Mouse (Mus musculus): ENCODE results near the gene Tecr. TPM values are rescaled to one million over a fixed set of nuclear protein-coding genes. Genes with fewer than 3 reads are reported as not detected.

Tecr gene
- polyA plus RNA-seq, 1 experiment from 2014 or later, result 809 TPM

GRCm38 (mm10) chr8:83648031-83648430, 40.3 kb upstream of the Tecr start:
- Histone ChIP-seq H3K4me2 (ENCODE audit: low read length) (no peak overlapping the region), H3K9me3 (ENCODE audit: control insufficient read depth, low read length) (no peaks in the 10 kb centered on the region), H3K36me3 (ENCODE audit: control insufficient read depth, insufficient read depth) (no peaks in the 10 kb centered on the region), H3K9ac (replicated peaks; ENCODE audit: low read depth, low read length) (no peak overlapping the region), H3K27ac (ENCODE audit: low read length) (no peak overlapping the region), H3K4me1 (replicated peaks; ENCODE audit: control insufficient read depth, insufficient read depth, low read length) (peaks cover 3% of the 10 kb centered on the region), H3K27me3 (replicated peaks; ENCODE audit: control insufficient read depth, insufficient read depth, low read length) (no peaks in the 10 kb centered on the region), H3K4me3 (replicated peaks; ENCODE audit: low read length) (no peak overlapping the region)
- WGBS, result 85% methylated on average over 4 of the region's 4 CpGs
- no peak for ATAC-seq

GRCm38 (mm10) chr8:83647511-83647910, 39.7 kb upstream of the Tecr start:
- WGBS, result 95% methylated on average over 11 of the region's 11 CpGs

GRCm38 (mm10) chr8:83639649-83640048, 31.9 kb upstream of the Tecr start:
- ATAC-seq, result no peak
- Histone ChIP-seq H3K27me3 (replicated peaks; ENCODE audit: control insufficient read depth, insufficient read depth, low read length) (no peaks in the 10 kb centered on the region), H3K4me3 (replicated peaks; ENCODE audit: low read length) (no peak overlapping the region), H3K9ac (replicated peaks; ENCODE audit: low read depth, low read length) (no peak overlapping the region), H3K4me1 (replicated peaks; ENCODE audit: control insufficient read depth, insufficient read depth, low read length) (no peaks in the 10 kb centered on the region), H3K27ac (ENCODE audit: low read length) (no peak overlapping the region), H3K9me3 (ENCODE audit: control insufficient read depth, low read length) (0 out of 2 replicates have a peak, but pooled peaks cover 3% of the 10 kb centered on the region), H3K4me2 (ENCODE audit: low read length) (no peak overlapping the region), H3K36me3 (ENCODE audit: control insufficient read depth, insufficient read depth) (no peaks in the 10 kb centered on the region)
- WGBS, result 75% methylated on average over 5 of the region's 5 CpGs

More at GRCm38 (mm10) chr8:83647511-83647910, 39.7 kb upstream of the Tecr start:
- Histone ChIP-seq H3K9me3 (ENCODE audit: control insufficient read depth, low read length) (no peaks in the 10 kb centered on the region), H3K4me1 (replicated peaks; ENCODE audit: control insufficient read depth, insufficient read depth, low read length) (peaks cover 3% of the 10 kb centered on the region; the same call in 1 of the 2 replicates), H3K9ac (replicated peaks; ENCODE audit: low read depth, low read length) (no peak overlapping the region), H3K36me3 (ENCODE audit: control insufficient read depth, insufficient read depth) (no peaks in the 10 kb centered on the region), H3K27me3 (replicated peaks; ENCODE audit: control insufficient read depth, insufficient read depth, low read length) (no peaks in the 10 kb centered on the region), H3K27ac (ENCODE audit: low read length) (no peak overlapping the region), H3K4me3 (replicated peaks; ENCODE audit: low read length) (no peak overlapping the region), H3K4me2 (ENCODE audit: low read length) (no peak overlapping the region)
- ATAC-seq, result no peak

- WGBS, result 62% methylated on average over 4 of the region's 4 CpGs
- Histone ChIP-seq H3K9me3 (ENCODE audit: control insufficient read depth, low read length) (0 out of 2 replicates have a peak, but pooled peaks cover 3% of the 10 kb centered on the region), H3K4me2 (ENCODE audit: low read length) (no peak overlapping the region), H3K4me3 (replicated peaks; ENCODE audit: low read length) (no peak overlapping the region), H3K27ac (ENCODE audit: low read length) (no peak overlapping the region), H3K9ac (replicated peaks; ENCODE audit: low read depth, low read length) (no peak overlapping the region), H3K27me3 (replicated peaks; ENCODE audit: control insufficient read depth, insufficient read depth, low read length) (0 out of 2 replicates have a peak, but pooled peaks cover 2% of the 10 kb centered on the region), H3K36me3 (ENCODE audit: control insufficient read depth, insufficient read depth) (no peaks in the 10 kb centered on the region), H3K4me1 (replicated peaks; ENCODE audit: control insufficient read depth, insufficient read depth, low read length) (no peaks in the 10 kb centered on the region)
- no peak for ATAC-seq
Measured at GRCm38 (mm10) chr8:83638856-83639255, 31.1 kb upstream of the Tecr start.

- H3K9me3 ChIP-seq (ENCODE audit: control insufficient read depth, low read length), result 0 out of 2 replicates have a peak, but pooled peaks cover 3% of the 10 kb centered on the region
- no peak overlapping the region for H3K27ac ChIP-seq (ENCODE audit: low read length)
- no peak overlapping the region for H3K4me2 ChIP-seq (ENCODE audit: low read length)
- no peaks in the 10 kb centered on the region for H3K36me3 ChIP-seq (ENCODE audit: control insufficient read depth, insufficient read depth)
- ATAC-seq, result no peak
- H3K9ac ChIP-seq (replicated peaks; ENCODE audit: low read depth, low read length), result no peak overlapping the region
- no peaks in the 10 kb centered on the region for H3K4me1 ChIP-seq (replicated peaks; ENCODE audit: control insufficient read depth, insufficient read depth, low read length)
- 88% methylated on average over 7 of the region's 7 CpGs for WGBS
- no peak overlapping the region for H3K4me3 ChIP-seq (replicated peaks; ENCODE audit: low read length)
- 0 out of 2 replicates have a peak, but pooled peaks cover 2% of the 10 kb centered on the region for H3K27me3 ChIP-seq (replicated peaks; ENCODE audit: control insufficient read depth, insufficient read depth, low read length)
Measured at GRCm38 (mm10) chr8:83632083-83632707, 24.4 kb upstream of the Tecr start.

- Histone ChIP-seq H3K27me3 (replicated peaks; ENCODE audit: control insufficient read depth, insufficient read depth, low read length) (no peaks in the 10 kb centered on the region), H3K4me3 (replicated peaks; ENCODE audit: low read length) (no peak overlapping the region), H3K9ac (replicated peaks; ENCODE audit: low read depth, low read length) (no peak overlapping the region), H3K27ac (ENCODE audit: low read length) (no peak overlapping the region), H3K4me2 (ENCODE audit: low read length) (no peak overlapping the region), H3K4me1 (replicated peaks; ENCODE audit: control insufficient read depth, insufficient read depth, low read length) (peaks cover 3% of the 10 kb centered on the region; the same call in 1 of the 2 replicates), H3K36me3 (ENCODE audit: control insufficient read depth, insufficient read depth) (no peaks in the 10 kb centered on the region), H3K9me3 (ENCODE audit: control insufficient read depth, low read length) (no peaks in the 10 kb centered on the region)
- 86% methylated on average over 6 of the region's 6 CpGs for WGBS
- no peak for ATAC-seq
Measured at GRCm38 (mm10) chr8:83625676-83626299, 18.0 kb upstream of the Tecr start.

GRCm38 (mm10) chr8:83624739-83625138, 17.0 kb upstream of the Tecr start:
- no peaks in the 10 kb centered on the region for H3K9me3 ChIP-seq (ENCODE audit: control insufficient read depth, low read length)
- no peaks in the 10 kb centered on the region for H3K27me3 ChIP-seq (replicated peaks; ENCODE audit: control insufficient read depth, insufficient read depth, low read length)
- ATAC-seq, result no peak
- no peak overlapping the region for H3K4me3 ChIP-seq (replicated peaks; ENCODE audit: low read length)
- no peak overlapping the region for H3K27ac ChIP-seq (ENCODE audit: low read length)
- H3K9ac ChIP-seq (replicated peaks; ENCODE audit: low read depth, low read length), result no peak overlapping the region
- H3K36me3 ChIP-seq (ENCODE audit: control insufficient read depth, insufficient read depth), result no peaks in the 10 kb centered on the region
- H3K4me1 ChIP-seq (replicated peaks; ENCODE audit: control insufficient read depth, insufficient read depth, low read length), result peaks cover 3% of the 10 kb centered on the region; the same call in 1 of the 2 replicates
- WGBS, result 43% methylated on average over 3 of the region's 3 CpGs
- H3K4me2 ChIP-seq (ENCODE audit: low read length), result no peak overlapping the region

- no peak overlapping the region for H3K4me2 ChIP-seq (ENCODE audit: low read length)
Measured at GRCm38 (mm10) chr8:83623549-83623948, 15.8 kb upstream of the Tecr start.

GRCm38 (mm10) chr8:83622389-83622989, 14.7 kb upstream of the Tecr start:
- Histone ChIP-seq H3K27ac (ENCODE audit: low read length) (no peak overlapping the region), H3K27me3 (replicated peaks; ENCODE audit: control insufficient read depth, insufficient read depth, low read length) (no peaks in the 10 kb centered on the region), H3K9me3 (ENCODE audit: control insufficient read depth, low read length) (no peaks in the 10 kb centered on the region), H3K9ac (replicated peaks; ENCODE audit: low read depth, low read length) (peak overlapping the region; percentile 79), H3K4me2 (ENCODE audit: low read length) (peak overlapping the region; percentile 93), H3K4me3 (replicated peaks; ENCODE audit: low read length) (peak overlapping the region; percentile 52), H3K4me1 (replicated peaks; ENCODE audit: control insufficient read depth, insufficient read depth, low read length) (peaks cover 3% of the 10 kb centered on the region; the same call in 1 of the 2 replicates), H3K36me3 (ENCODE audit: control insufficient read depth, insufficient read depth) (no peaks in the 10 kb centered on the region)
- 10% methylated on average over 23 of the region's 23 CpGs for WGBS
- ATAC-seq, result peak; percentile 97

More at GRCm38 (mm10) chr8:83623549-83623948, 15.8 kb upstream of the Tecr start:
- Histone ChIP-seq H3K4me1 (replicated peaks; ENCODE audit: control insufficient read depth, insufficient read depth, low read length) (peaks cover 3% of the 10 kb centered on the region; the same call in 1 of the 2 replicates), H3K4me3 (replicated peaks; ENCODE audit: low read length) (no peak overlapping the region), H3K27ac (ENCODE audit: low read length) (no peak overlapping the region), H3K27me3 (replicated peaks; ENCODE audit: control insufficient read depth, insufficient read depth, low read length) (no peaks in the 10 kb centered on the region), H3K9ac (replicated peaks; ENCODE audit: low read depth, low read length) (no peak overlapping the region), H3K9me3 (ENCODE audit: control insufficient read depth, low read length) (no peaks in the 10 kb centered on the region), H3K36me3 (ENCODE audit: control insufficient read depth, insufficient read depth) (no peaks in the 10 kb centered on the region)
- no peak for ATAC-seq
- WGBS, result 87% methylated on average over 7 of the region's 7 CpGs

All from forebrain, embryonic 16.5 days (tissue).